Mouse (Mus musculus): ENCODE measurements around the gene P3h2. TPM values are rescaled to one million over a fixed set of nuclear protein-coding genes. Genes with fewer than 3 reads are reported as not detected.

Gene P3h2
- total RNA-seq, 2 experiments from 2014 or later: 4.6 to 7.5 TPM

GRCm38 (mm10) chr16:26088976-26089375 lies 16.6 kb downstream of the P3h2 start:
- TF ChIP-seq CTCF (IDR thresholded peaks at IDR 0.05): no peak
- H3K27ac ChIP-seq: no peak overlapping the region
- no peak overlapping the region for H3K4me3 ChIP-seq
- intact Hi-C loops (cut with DNase I): no loop called here
- DNase-seq: no peak

- intact Hi-C loops (cut with DNase I): no loop called here
- no peak for TF ChIP-seq CTCF (IDR thresholded peaks at IDR 0.05)
- H3K27ac ChIP-seq: no peak overlapping the region
- H3K4me3 ChIP-seq: no peak overlapping the region
- DNase-seq: no peak
Observed at GRCm38 (mm10) chr16:26088240-26088639, 17.3 kb downstream of the P3h2 start.

GRCm38 (mm10) chr16:26086955-26087354 lies 18.6 kb downstream of the P3h2 start:
- no peak for TF ChIP-seq CTCF (IDR thresholded peaks at IDR 0.05)
- H3K27ac ChIP-seq: no peak overlapping the region
- DNase-seq: no peak
- intact Hi-C loops (cut with DNase I): no loop called here
- no peak overlapping the region for H3K4me3 ChIP-seq

- no peak for DNase-seq
- Histone ChIP-seq H3K4me3 (no peak overlapping the region), H3K27ac (no peak overlapping the region)
- intact Hi-C loops (cut with DNase I): no loop called here
- no peak for TF ChIP-seq CTCF (IDR thresholded peaks at IDR 0.05)
Observed at GRCm38 (mm10) chr16:26085160-26085559, 20.4 kb downstream of the P3h2 start.

- DNase-seq: no peak
- H3K27ac ChIP-seq: peak overlapping the region; percentile 49; the same call in 1 of the 2 replicates
- intact Hi-C loops (cut with DNase I): no loop called here
- no peak for TF ChIP-seq CTCF (IDR thresholded peaks at IDR 0.05)
- no peak overlapping the region for H3K4me3 ChIP-seq
Observed at GRCm38 (mm10) chr16:26082831-26083230, 22.8 kb downstream of the P3h2 start.

GRCm38 (mm10) chr16:26082391-26082790 lies 23.2 kb downstream of the P3h2 start:
- TF ChIP-seq CTCF (IDR thresholded peaks at IDR 0.05): no peak
- H3K27ac ChIP-seq: no peak overlapping the region
- H3K4me3 ChIP-seq: no peak overlapping the region
- intact Hi-C loops (cut with DNase I): no loop called here
- DNase-seq: no peak

- no peak for TF ChIP-seq CTCF (IDR thresholded peaks at IDR 0.05)
- intact Hi-C loops (cut with DNase I): no loop called here
- no peak overlapping the region for H3K27ac ChIP-seq
- no peak for DNase-seq
- no peak overlapping the region for H3K4me3 ChIP-seq
Observed at GRCm38 (mm10) chr16:26078923-26079351, 26.6 kb downstream of the P3h2 start.

GRCm38 (mm10) chr16:26078100-26078422 lies 27.5 kb downstream of the P3h2 start:
- DNase-seq: no peak
- intact Hi-C loops (cut with DNase I): no loop called here

GRCm38 (mm10) chr16:26077246-26078099 lies 28.1 kb downstream of the P3h2 start:
- no peak for DNase-seq
- Histone ChIP-seq H3K4me3 (no peak overlapping the region), H3K27ac (no peak overlapping the region)
- intact Hi-C loops (cut with DNase I): no loop called here
- no peak for TF ChIP-seq CTCF (IDR thresholded peaks at IDR 0.05)

More at GRCm38 (mm10) chr16:26078100-26078422, 27.5 kb downstream of the P3h2 start:
- TF ChIP-seq CTCF (IDR thresholded peaks at IDR 0.05): no peak
- no peak overlapping the region for H3K27ac ChIP-seq
- H3K4me3 ChIP-seq: no peak overlapping the region

- no peak for TF ChIP-seq CTCF (IDR thresholded peaks at IDR 0.05)
- Histone ChIP-seq H3K4me3 (no peak overlapping the region), H3K27ac (no peak overlapping the region)
- DNase-seq: no peak
- intact Hi-C loops (cut with DNase I): no loop called here
Observed at GRCm38 (mm10) chr16:26075063-26075462, 30.5 kb downstream of the P3h2 start.

- H3K4me3 ChIP-seq: no peak overlapping the region
- intact Hi-C loops (cut with DNase I): no loop called here
- no peak for DNase-seq
- no peak for TF ChIP-seq CTCF (IDR thresholded peaks at IDR 0.05)
- H3K27ac ChIP-seq: no peak overlapping the region
Observed at GRCm38 (mm10) chr16:26070376-26070775, 35.2 kb downstream of the P3h2 start.

GRCm38 (mm10) chr16:26065060-26065459 lies 40.5 kb downstream of the P3h2 start:
- intact Hi-C loops (cut with DNase I): no loop called here
- peak overlapping the region; percentile 28 for H3K27ac ChIP-seq

GRCm38 (mm10) chr16:26060239-26061085 lies 45.1 kb downstream of the P3h2 start:
- TF ChIP-seq CTCF (IDR thresholded peaks at IDR 0.05): no peak
- DNase-seq: no peak
- Histone ChIP-seq H3K27ac (no peak overlapping the region), H3K4me3 (no peak overlapping the region)
- intact Hi-C loops (cut with DNase I): no loop called here

More at GRCm38 (mm10) chr16:26065060-26065459, 40.5 kb downstream of the P3h2 start:
- H3K4me3 ChIP-seq: no peak overlapping the region
- DNase-seq: peak; percentile 47
- no peak for TF ChIP-seq CTCF (IDR thresholded peaks at IDR 0.05)

Measured in gastrocnemius, adult 2 months (tissue).